Mouse (Mus musculus) neural tube, embryonic 12.5 days (tissue): ENCODE results near the gene Utp20. TPM values are rescaled to one million over a fixed set of nuclear protein-coding genes. Genes with fewer than 3 reads are reported as not detected.
"Not testable (repeated sequence)": the region's sequence is repeated elsewhere in the genome, so short reads cannot be mapped to it uniquely, and the experiment has no call there.

ENCODE experiments used
- ATAC-seq: fragments of 200-750 bp; cut with Nextera tagmentation; 2 replicates; pipeline ENCODE4 v1.8.0; 2017; ENCODE audit warnings: low read depth, mild to moderate bottlenecking, moderate TSS enrichment, moderate library complexity; ENCODE audit not compliant: low FRiP score
- H3K27ac ChIP-seq: fragments of 300-500 bp; sonication (generic); 2 replicates; pipeline ENCODE4 v1.5.1; 2016
- H3K27me3 ChIP-seq: fragments of 300-500 bp; sonication (generic); replicated peaks from 2 replicates; pipeline ENCODE4 v1.6.1; 2016; ENCODE audit warnings: mild to moderate bottlenecking
- H3K36me3 ChIP-seq: fragments of 300-500 bp; sonication (generic); 2 replicates; pipeline ENCODE4 v1.6.1; 2016; ENCODE audit warnings: mild to moderate bottlenecking
- H3K4me1 ChIP-seq: fragments of 300-500 bp; sonication (generic); 2 replicates; pipeline ENCODE4 v1.6.1; 2016
- H3K4me2 ChIP-seq: fragments of 300-500 bp; sonication (generic); replicated peaks from 2 replicates; pipeline ENCODE4 v1.6.1; 2016; ENCODE audit warnings: mild to moderate bottlenecking
- H3K4me3 ChIP-seq: fragments of 300-500 bp; sonication (generic); 2 replicates; pipeline ENCODE4 v1.5.1; 2016
- H3K9ac ChIP-seq: fragments of 300-500 bp; sonication (generic); 2 replicates; pipeline ENCODE4 v1.6.1; 2016; ENCODE audit warnings: mild to moderate bottlenecking
- H3K9me3 ChIP-seq: fragments of 300-500 bp; sonication (generic); 2 replicates; pipeline ENCODE4 v1.6.1; 2016; ENCODE audit warnings: mild to moderate bottlenecking
- WGBS: fragments of 180-500 bp; shearing (Covaris S2); methylation state at CpG from one replicate; pipeline ENCODE4 v1.1.7; 2016; 5-methylcytosine and 5-hydroxymethylcytosine counted together
- polyA plus RNA-seq: library from polyadenylated mRNA; unstranded; fragments of >200 nt; fragmentation: Nextera tagmentation; extraction: Ambion mirVana; gene quantifications from 2 replicates; pipeline ENCODE4 v1.2.1, GENCODE M21; 2016

Utp20 gene
- polyA plus RNA-seq, 1 experiment from 2014 or later: 14.5 TPM

- Histone ChIP-seq H3K4me3 (no peak overlapping the region), H3K36me3 (peaks cover 65% of the 10 kb centered on the region)
Observed at GRCm38 (mm10) chr10:88817335-88817734, 9.3 kb downstream of the Utp20 start.

GRCm38 (mm10) chr10:88815256-88815655 is 11.3 kb downstream of the Utp20 start:
- WGBS: 90% methylated on average over 2 of the region's 2 CpGs
- Histone ChIP-seq H3K4me3 (no peak overlapping the region), H3K4me2 (no peak overlapping the region), H3K27me3 (no peaks in the 10 kb centered on the region), H3K36me3 (peaks cover 68% of the 10 kb centered on the region), H3K4me1 (no peaks in the 10 kb centered on the region), H3K9me3 (no peaks in the 10 kb centered on the region), H3K9ac (no peak overlapping the region), H3K27ac (no peak overlapping the region)
- no peak for ATAC-seq

More at GRCm38 (mm10) chr10:88817335-88817734, 9.3 kb downstream of the Utp20 start:
- H3K27ac ChIP-seq: no peak overlapping the region
- no peak overlapping the region for H3K9ac ChIP-seq
- H3K4me1 ChIP-seq: no peaks in the 10 kb centered on the region
- no peak overlapping the region for H3K4me2 ChIP-seq
- no peaks in the 10 kb centered on the region for H3K9me3 ChIP-seq
- ATAC-seq: no peak
- H3K27me3 ChIP-seq: no peaks in the 10 kb centered on the region
- 93% methylated on average over 5 of the region's 5 CpGs for WGBS

- ATAC-seq: no peak
- Histone ChIP-seq H3K27ac (no peak overlapping the region), H3K27me3 (no peaks in the 10 kb centered on the region), H3K4me1 (no peaks in the 10 kb centered on the region), H3K9ac (no peak overlapping the region), H3K4me2 (no peak overlapping the region), H3K9me3 (no peaks in the 10 kb centered on the region), H3K4me3 (no peak overlapping the region), H3K36me3 (peaks cover 76% of the 10 kb centered on the region)
- WGBS: 95% methylated on average over 5 of the region's 5 CpGs
Observed at GRCm38 (mm10) chr10:88811704-88812103, 14.9 kb downstream of the Utp20 start.

GRCm38 (mm10) chr10:88802236-88802635 is 24.4 kb downstream of the Utp20 start:
- no peak overlapping the region for H3K4me3 ChIP-seq
- H3K9ac ChIP-seq: no peak overlapping the region
- no peak for ATAC-seq
- H3K4me1 ChIP-seq: no peaks in the 10 kb centered on the region
- H3K4me2 ChIP-seq: no peak overlapping the region
- no peak overlapping the region for H3K27ac ChIP-seq
- H3K27me3 ChIP-seq: no peaks in the 10 kb centered on the region
- H3K36me3 ChIP-seq: peaks cover 39% of the 10 kb centered on the region
- 91% methylated on average over 3 of the region's 3 CpGs for WGBS
- no peaks in the 10 kb centered on the region for H3K9me3 ChIP-seq

GRCm38 (mm10) chr10:88799381-88799780 is 27.2 kb downstream of the Utp20 start:
- no peak for ATAC-seq
- H3K27me3 ChIP-seq: no peaks in the 10 kb centered on the region
- H3K9ac ChIP-seq: no peak overlapping the region
- no peaks in the 10 kb centered on the region for H3K4me1 ChIP-seq
- peaks cover 38% of the 10 kb centered on the region for H3K36me3 ChIP-seq
- H3K27ac ChIP-seq: no peak overlapping the region
- H3K4me2 ChIP-seq: no peak overlapping the region
- no peak overlapping the region for H3K4me3 ChIP-seq
- H3K9me3 ChIP-seq: no peaks in the 10 kb centered on the region
- 94% methylated on average over 7 of the region's 7 CpGs for WGBS

GRCm38 (mm10) chr10:88797452-88797851 is 29.2 kb downstream of the Utp20 start:
- Histone ChIP-seq H3K36me3 (peaks cover 46% of the 10 kb centered on the region), H3K27me3 (no peaks in the 10 kb centered on the region), H3K4me1 (no peaks in the 10 kb centered on the region), H3K4me2 (no peak overlapping the region), H3K9me3 (no peaks in the 10 kb centered on the region), H3K27ac (no peak overlapping the region), H3K9ac (no peak overlapping the region), H3K4me3 (no peak overlapping the region)
- no peak for ATAC-seq

GRCm38 (mm10) chr10:88796939-88797338 is 29.7 kb downstream of the Utp20 start:
- peaks cover 51% of the 10 kb centered on the region for H3K36me3 ChIP-seq
- no peak overlapping the region for H3K4me3 ChIP-seq
- no peak overlapping the region for H3K4me2 ChIP-seq
- no peaks in the 10 kb centered on the region for H3K27me3 ChIP-seq
- H3K9me3 ChIP-seq: no peaks in the 10 kb centered on the region
- H3K4me1 ChIP-seq: no peaks in the 10 kb centered on the region
- H3K27ac ChIP-seq: no peak overlapping the region
- no peak for ATAC-seq
- H3K9ac ChIP-seq: no peak overlapping the region
- WGBS: 93% methylated on average over 4 of the region's 4 CpGs

- H3K4me2 ChIP-seq: no peak overlapping the region
- WGBS: 96% methylated on average over 7 of the region's 7 CpGs
- H3K9ac ChIP-seq: no peak overlapping the region
- H3K36me3 ChIP-seq: peaks cover 59% of the 10 kb centered on the region
- no peaks in the 10 kb centered on the region for H3K4me1 ChIP-seq
- no peaks in the 10 kb centered on the region for H3K27me3 ChIP-seq
- no peak overlapping the region for H3K4me3 ChIP-seq
- no peak for ATAC-seq
- no peaks in the 10 kb centered on the region for H3K9me3 ChIP-seq
- H3K27ac ChIP-seq: no peak overlapping the region
Observed at GRCm38 (mm10) chr10:88795226-88795625, 31.4 kb downstream of the Utp20 start.

GRCm38 (mm10) chr10:88794606-88795005 is 32.0 kb downstream of the Utp20 start:
- Histone ChIP-seq H3K36me3 (peaks cover 59% of the 10 kb centered on the region), H3K4me3 (no peak overlapping the region), H3K4me1 (no peaks in the 10 kb centered on the region), H3K27ac (no peak overlapping the region), H3K27me3 (no peaks in the 10 kb centered on the region), H3K9ac (no peak overlapping the region), H3K4me2 (no peak overlapping the region), H3K9me3 (no peaks in the 10 kb centered on the region)
- no peak for ATAC-seq
- WGBS: 89% methylated on average over 8 of the region's 8 CpGs

- Histone ChIP-seq H3K4me2 (no peak overlapping the region), H3K9me3 (no peaks in the 10 kb centered on the region), H3K36me3 (peaks cover 52% of the 10 kb centered on the region), H3K9ac (no peak overlapping the region), H3K4me1 (no peaks in the 10 kb centered on the region), H3K4me3 (no peak overlapping the region), H3K27me3 (no peaks in the 10 kb centered on the region), H3K27ac (no peak overlapping the region)
- no peak for ATAC-seq
Observed at GRCm38 (mm10) chr10:88793671-88794070, 32.9 kb downstream of the Utp20 start.

GRCm38 (mm10) chr10:88784513-88784931 is 42.1 kb downstream of the Utp20 start:
- Histone ChIP-seq H3K27me3 (no peaks in the 10 kb centered on the region), H3K27ac (no peak overlapping the region), H3K36me3 (peaks cover 31% of the 10 kb centered on the region), H3K4me1 (no peaks in the 10 kb centered on the region), H3K4me3 (no peak overlapping the region), H3K9me3 (no peaks in the 10 kb centered on the region), H3K9ac (no peak overlapping the region), H3K4me2 (no peak overlapping the region)
- 53% methylated on average over 5 of the region's 5 CpGs for WGBS
- ATAC-seq: no peak

GRCm38 (mm10) chr10:88783941-88784340 is 42.7 kb downstream of the Utp20 start:
- Histone ChIP-seq H3K27me3 (no peaks in the 10 kb centered on the region), H3K27ac (no peak overlapping the region), H3K36me3 (peaks cover 31% of the 10 kb centered on the region), H3K4me3 (no peak overlapping the region), H3K4me2 (no peak overlapping the region), H3K9ac (no peak overlapping the region), H3K9me3 (no peaks in the 10 kb centered on the region), H3K4me1 (no peaks in the 10 kb centered on the region)
- ATAC-seq: no peak
- 96% methylated on average over 5 of the region's 5 CpGs for WGBS

- not testable (repeated sequence) for ATAC-seq
- WGBS: 86% methylated on average over 2 of the region's 2 CpGs
Observed at GRCm38 (mm10) chr10:88783135-88783534, 43.5 kb downstream of the Utp20 start.

More at GRCm38 (mm10) chr10:88783135-88783534, 43.5 kb downstream of the Utp20 start:
- H3K36me3 ChIP-seq: peaks cover 35% of the 10 kb centered on the region
- not testable (repeated sequence) for H3K27me3 ChIP-seq, H3K9ac ChIP-seq, H3K4me2 ChIP-seq, H3K4me3 ChIP-seq, H3K27ac ChIP-seq, H3K9me3 ChIP-seq, H3K4me1 ChIP-seq
